In genomic region chr17:26689810-26690209, GRCm38 (mm10) we compare ENCODE assay signal across 12 mouse cellular contexts. TPM values are rescaled to one million over a fixed set of nuclear protein-coding genes. Genes with fewer than 3 reads are reported as not detected.
DNase-seq lines count a peak whose midpoint lies in the region; ATAC-seq lines count a peak whose summit lies in the region.
"Had no signal": no experiment of that assay in that cellular context is flagged by ENCODE, and none has a peak within 500 bp of the region (broad histone marks: within the 10 kb centered on the region; RNA-seq: fewer than 3 reads in every experiment).

No protein-coding gene starts in this region.

- H3K27me3 ChIP-seq in heart, embryonic 12.5 days (replicated peaks), result no peaks in the 10 kb centered on the region
- no peaks in the 10 kb centered on the region for H3K27me3 ChIP-seq in megakaryocyte, embryonic 14.5 days (replicated peaks)
- H3K27me3 ChIP-seq in embryonic facial prominence, embryonic 14.5 days (replicated peaks; ENCODE audit: control insufficient read depth, insufficient read depth, low read length), result no peaks in the 10 kb centered on the region
- no peaks in the 10 kb centered on the region for H3K27me3 ChIP-seq in midbrain, embryonic 16.5 days (ENCODE audit: control insufficient read depth, insufficient read depth, low read depth, low read length)
- H3K27me3 ChIP-seq: neural tube, embryonic 12.5 days had no signal

- no peaks in the 10 kb centered on the region for H3K9me3 ChIP-seq in heart, embryonic 12.5 days (replicated peaks)
- H3K9me3 ChIP-seq in megakaryocyte, embryonic 14.5 days, result no peaks in the 10 kb centered on the region
- no peaks in the 10 kb centered on the region for H3K9me3 ChIP-seq in embryonic facial prominence, embryonic 14.5 days (ENCODE audit: control insufficient read depth, low read length)
- no peaks in the 10 kb centered on the region for H3K9me3 ChIP-seq in midbrain, embryonic 16.5 days (replicated peaks; ENCODE audit: control insufficient read depth, low read length, poor library complexity, severe bottlenecking)
- H3K9me3 ChIP-seq: neural tube, embryonic 12.5 days had no signal

- H3K4me1 ChIP-seq in heart, embryonic 12.5 days (replicated peaks), result peaks cover 65% of the 10 kb centered on the region
- peaks cover 85% of the 10 kb centered on the region for H3K4me1 ChIP-seq in megakaryocyte, embryonic 14.5 days
- H3K4me1 ChIP-seq in embryonic facial prominence, embryonic 14.5 days (ENCODE audit: control insufficient read depth, insufficient read depth, low read length), result peaks cover 25% of the 10 kb centered on the region
- peaks cover 10% of the 10 kb centered on the region for H3K4me1 ChIP-seq in midbrain, embryonic 16.5 days (ENCODE audit: control insufficient read depth, insufficient read depth, low read length)

- H3K27ac ChIP-seq in heart, embryonic 12.5 days (ENCODE audit: poor library complexity, severe bottlenecking), result no peak overlapping the region
- H3K27ac ChIP-seq in embryonic facial prominence, embryonic 14.5 days (replicated peaks; ENCODE audit: low read depth, low read length), result peak overlapping the region; percentile 83
- H3K27ac ChIP-seq in midbrain, embryonic 16.5 days (ENCODE audit: low read length), result peak overlapping the region; percentile 43
- H3K27ac ChIP-seq: neural tube, embryonic 12.5 days had no signal

- WGBS in heart, embryonic 12.5 days, result 64% methylated on average over 2 of the region's 2 CpGs
- 55% methylated on average over 2 of the region's 2 CpGs for WGBS in embryonic facial prominence, embryonic 14.5 days
- 77% methylated on average over 2 of the region's 2 CpGs for WGBS in midbrain, embryonic 16.5 days

- H3K4me2 ChIP-seq in heart, embryonic 12.5 days, result no peak overlapping the region
- H3K4me2 ChIP-seq in embryonic facial prominence, embryonic 14.5 days (ENCODE audit: low read depth, low read length), result 0 out of 2 replicates have a peak overlapping the region, but pooled peaks have one; percentile 4
- H3K4me2 ChIP-seq in midbrain, embryonic 16.5 days (ENCODE audit: low read length), result no peak overlapping the region
- H3K4me2 ChIP-seq: neural tube, embryonic 12.5 days had no signal

- 0 out of 2 replicates have a peak overlapping the region, but pooled peaks have one; percentile 38 for H3K9ac ChIP-seq in heart, embryonic 12.5 days
- H3K9ac ChIP-seq in embryonic facial prominence, embryonic 14.5 days (ENCODE audit: low read depth, low read length), result peak overlapping the region; percentile 12; the same call in 1 of the 2 replicates
- no peak overlapping the region for H3K9ac ChIP-seq in midbrain, embryonic 16.5 days (ENCODE audit: low read depth, low read length)
- H3K9ac ChIP-seq: neural tube, embryonic 12.5 days had no signal

- H3K36me3 ChIP-seq in heart, embryonic 12.5 days, result peaks cover 17% of the 10 kb centered on the region
- peaks cover 77% of the 10 kb centered on the region for H3K36me3 ChIP-seq in megakaryocyte, embryonic 14.5 days (replicated peaks; ENCODE audit: low read length)
- H3K36me3 ChIP-seq in embryonic facial prominence, embryonic 14.5 days (ENCODE audit: control insufficient read depth, insufficient read depth, low read length), result peaks cover 4% of the 10 kb centered on the region
- H3K36me3 ChIP-seq in midbrain, embryonic 16.5 days (ENCODE audit: control insufficient read depth, insufficient read depth, low read length), result peaks cover 4% of the 10 kb centered on the region; the same call in 1 of the 2 replicates

- no peak overlapping the region for H3K4me3 ChIP-seq in heart, embryonic 12.5 days
- H3K4me3 ChIP-seq in megakaryocyte, embryonic 14.5 days (replicated peaks), result peak overlapping the region; percentile 67
- no peak overlapping the region for H3K4me3 ChIP-seq in embryonic facial prominence, embryonic 14.5 days (ENCODE audit: low read depth, low read length)
- no peak overlapping the region for H3K4me3 ChIP-seq in midbrain, embryonic 16.5 days (ENCODE audit: low read depth, low read length)
- H3K4me3 ChIP-seq: neural tube, embryonic 12.5 days had no signal

- no peak for DNase-seq in heart, adult 8-10 months (ENCODE audit: low spot score)
- no peak for DNase-seq in embryonic facial prominence, embryonic 14.5 days (ENCODE audit: low spot score)
- DNase-seq in embryo, embryonic 11 days, result no peak
- DNase-seq: kidney, postnatal 25 days; lung, postnatal 14 days had no signal

- ATAC-seq in heart, embryonic 12.5 days (ENCODE audit: insufficient number of reproducible peaks, low FRiP score), result no peak
- ATAC-seq in megakaryocyte, adult 5-6 weeks (ENCODE audit: poor library complexity, severe bottlenecking), result no peak
- ATAC-seq in embryonic facial prominence, embryonic 14.5 days (ENCODE audit: low read depth), result no peak
- no peak for ATAC-seq in midbrain, embryonic 16.5 days
- ATAC-seq in granulocyte monocyte progenitor cell, adult 5-6 weeks (replicated peaks; ENCODE audit: poor library complexity, severe bottlenecking), result no peak
- ATAC-seq: CD4-positive, CD25-positive, alpha-beta regulatory T cell, adult 4 months had no signal

RNA-seq across cellular contexts. Expression of gene Crebrf, which starts 25.6 kb away (rescaled TPM):
- 5.4 and 7.0 TPM in 2 replicates for polyA plus RNA-seq in heart, embryonic 12.5 days (2016; fragmentation: Nextera tagmentation; extraction: Ambion mirVana)
- 10 to 100 TPM; 51.1 to 83.8 (median 68.4) TPM for total RNA-seq in heart, adult 8-10 months (2022)
- 1.4 and 4.5 TPM in 2 replicates for polyA plus RNA-seq in megakaryocyte, embryonic 14.5 days (2012; ENCODE audit: insufficient read depth, low replicate concordance)
- 24.7 and 31.2 TPM in 2 replicates for total RNA-seq in megakaryocyte, adult 5-6 weeks (2015)
- 30.1 and 39.5 TPM in 2 replicates for total RNA-seq in megakaryocyte, adult 5-6 weeks (2017)
- 4.2 and 5.1 TPM in 2 replicates for polyA plus RNA-seq in embryonic facial prominence, embryonic 14.5 days (2014; fragmentation: Nextera tagmentation; extraction: Ambion mirVana)
- 9.7 and 11.0 TPM in 2 replicates for polyA plus RNA-seq in midbrain, embryonic 16.5 days (2015; fragmentation: Nextera tagmentation; extraction: Ambion mirVana)
- 18.8 and 30.0 TPM in 2 replicates for total RNA-seq in granulocyte monocyte progenitor cell, adult 5-6 weeks (2014; fragmentation: Nextera tagmentation)
- total RNA-seq in granulocyte monocyte progenitor cell, adult 5-6 weeks (2017), result 16.8 and 17.0 TPM in 2 replicates

RNA-seq across cellular contexts. Expression of gene Atp6v0e, which starts 26.8 kb away (rescaled TPM):
- polyA plus RNA-seq in heart, embryonic 12.5 days (2016; fragmentation: Nextera tagmentation; extraction: Ambion mirVana), result 176 and 193 TPM in 2 replicates
- total RNA-seq in heart, adult 8-10 months (2022), result 10 to 100 TPM; 55.2 to 67.1 (median 65.5) TPM
- polyA plus RNA-seq in megakaryocyte, embryonic 14.5 days (2012; ENCODE audit: insufficient read depth, low replicate concordance), result 15.6 and 16.1 TPM in 2 replicates
- total RNA-seq in megakaryocyte, adult 5-6 weeks (2015), result 304 and 336 TPM in 2 replicates
- total RNA-seq in megakaryocyte, adult 5-6 weeks (2017), result 529 and 571 TPM in 2 replicates
- polyA plus RNA-seq in embryonic facial prominence, embryonic 14.5 days (2014; fragmentation: Nextera tagmentation; extraction: Ambion mirVana), result 229 and 261 TPM in 2 replicates
- 77.2 and 83.0 TPM in 2 replicates for polyA plus RNA-seq in midbrain, embryonic 16.5 days (2015; fragmentation: Nextera tagmentation; extraction: Ambion mirVana)
- 197 and 242 TPM in 2 replicates for total RNA-seq in granulocyte monocyte progenitor cell, adult 5-6 weeks (2014; fragmentation: Nextera tagmentation)
- total RNA-seq in granulocyte monocyte progenitor cell, adult 5-6 weeks (2017), result 317 and 374 TPM in 2 replicates
